Mouse (Mus musculus): ENCODE results near the gene Cox7a2.

- TF ChIP-seq CTCF (IDR thresholded peaks at IDR 0.05) (no peak), EP300 (IDR thresholded peaks at IDR 0.05) (no peak)
Measured at GRCm38 (mm10) chr9:79716496-79716895, 43.2 kb downstream of the Cox7a2 start.

All from lung, postnatal 0 days (tissue).